Comparison of ENCODE assay signal across 8 mouse cellular contexts in the genomic region with DNA sequence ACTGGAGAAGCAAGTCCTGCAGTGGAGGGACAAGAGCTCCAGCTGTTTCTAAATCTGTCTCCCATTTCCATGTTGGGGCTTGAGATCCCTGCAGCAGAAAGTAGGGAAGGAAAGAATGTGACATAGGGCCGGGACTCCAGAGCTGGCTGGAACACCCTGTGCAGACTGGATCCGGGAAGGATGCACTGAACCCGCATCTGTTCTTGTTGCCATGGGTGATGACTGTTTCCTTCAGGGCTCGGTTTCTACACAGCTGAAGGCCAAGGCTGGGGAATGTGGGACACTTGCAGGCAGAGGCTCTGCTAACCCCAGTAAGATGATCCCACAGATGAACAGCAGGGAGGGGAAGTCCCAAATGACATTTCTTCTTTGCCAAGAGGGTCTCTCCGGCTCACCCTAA. TPM values are rescaled to one million over a fixed set of nuclear protein-coding genes. Genes with fewer than 3 reads are reported as not detected.
DNase-seq lines count a peak whose midpoint lies in the region; ATAC-seq and TF ChIP-seq lines count a peak whose summit lies in the region.
"Had no signal": no experiment of that assay in that cellular context is flagged by ENCODE, and none has a peak within 500 bp of the region (broad histone marks: within the 10 kb centered on the region; RNA-seq: fewer than 3 reads in every experiment).

No protein-coding gene starts in this region.

- no peak for TF ChIP-seq CTCF in kidney, postnatal 0 days (IDR thresholded peaks at IDR 0.05; ENCODE audit: low read depth)

- DNase-seq in kidney, postnatal 0 days (ENCODE audit: low spot score), result peak; percentile 56
- no peak for DNase-seq in kidney, adult 9 months
- peak; percentile 73 for DNase-seq in brain, adult 2 months (ENCODE audit: low read depth, low spot score)
- DNase-seq in lung, postnatal 10 days, result peak; percentile 47
- no peak for DNase-seq in thymus, postnatal 10 days (ENCODE audit: low spot score in 2 of 2)

- no peak overlapping the region for H3K9ac ChIP-seq in kidney, postnatal 0 days (ENCODE audit: low read depth, low read length)
- no peak overlapping the region for H3K9ac ChIP-seq in embryonic facial prominence, embryonic 15.5 days
- no peak overlapping the region for H3K9ac ChIP-seq in liver, embryonic 12.5 days

- no peaks in the 10 kb centered on the region for H3K4me1 ChIP-seq in kidney, postnatal 0 days (replicated peaks; ENCODE audit: insufficient read depth, low read length)
- H3K4me1 ChIP-seq in embryonic facial prominence, embryonic 15.5 days, result peaks cover 13% of the 10 kb centered on the region
- no peaks in the 10 kb centered on the region for H3K4me1 ChIP-seq in liver, embryonic 12.5 days

- no peak for ATAC-seq in kidney, postnatal 0 days (replicated peaks; ENCODE audit: low FRiP score, low read depth)
- ATAC-seq in embryonic facial prominence, embryonic 15.5 days (ENCODE audit: insufficient number of reproducible peaks, low FRiP score, low TSS enrichment, low read depth), result peak; percentile 78
- ATAC-seq in liver, embryonic 12.5 days, result no peak
- ATAC-seq: inflammation-experienced regulatory T-cells, adult 6 months had no signal

- no peaks in the 10 kb centered on the region for H3K27me3 ChIP-seq in kidney, postnatal 0 days (ENCODE audit: insufficient read depth, low read length)
- no peaks in the 10 kb centered on the region for H3K27me3 ChIP-seq in embryonic facial prominence, embryonic 15.5 days
- H3K27me3 ChIP-seq in liver, embryonic 12.5 days (replicated peaks), result peaks cover 7% of the 10 kb centered on the region

- WGBS in kidney, postnatal 0 days, result 40% methylated on average over 5 of the region's 5 CpGs
- 13% methylated on average over 5 of the region's 5 CpGs for WGBS in embryonic facial prominence, embryonic 15.5 days
- WGBS in liver, embryonic 12.5 days (ENCODE audit: insufficient replicate concordance), result 67% methylated on average over 5 of the region's 5 CpGs

- H3K27ac ChIP-seq in kidney, postnatal 0 days, result no peak overlapping the region
- peak overlapping the region; percentile 51; the same call in 1 of the 2 replicates for H3K27ac ChIP-seq in embryonic facial prominence, embryonic 15.5 days (replicated peaks)
- no peak overlapping the region for H3K27ac ChIP-seq in liver, embryonic 12.5 days

- H3K4me3 ChIP-seq in kidney, postnatal 0 days (replicated peaks; ENCODE audit: low read depth, low read length), result no peak overlapping the region
- H3K4me3 ChIP-seq in embryonic facial prominence, embryonic 15.5 days (replicated peaks), result no peak overlapping the region
- H3K4me3 ChIP-seq in liver, embryonic 12.5 days, result no peak overlapping the region

- H3K4me2 ChIP-seq in kidney, postnatal 0 days (ENCODE audit: low read length), result no peak overlapping the region
- no peak overlapping the region for H3K4me2 ChIP-seq in embryonic facial prominence, embryonic 15.5 days (replicated peaks)
- H3K4me2 ChIP-seq in liver, embryonic 12.5 days, result no peak overlapping the region

- H3K36me3 ChIP-seq in kidney, postnatal 0 days (ENCODE audit: insufficient read depth, low read length), result no peaks in the 10 kb centered on the region
- H3K36me3 ChIP-seq in embryonic facial prominence, embryonic 15.5 days, result no peaks in the 10 kb centered on the region
- H3K36me3 ChIP-seq in liver, embryonic 12.5 days, result no peaks in the 10 kb centered on the region

- H3K9me3 ChIP-seq in kidney, postnatal 0 days (replicated peaks; ENCODE audit: low read length), result no peaks in the 10 kb centered on the region
- no peaks in the 10 kb centered on the region for H3K9me3 ChIP-seq in embryonic facial prominence, embryonic 15.5 days (replicated peaks)
- H3K9me3 ChIP-seq in liver, embryonic 12.5 days (replicated peaks), result no peaks in the 10 kb centered on the region

RNA-seq across cellular contexts. Expression of a gene that starts 11.2 kb away (rescaled TPM):
- 33.7 and 38.7 TPM in 2 replicates for polyA plus RNA-seq in kidney, postnatal 0 days (2015; fragmentation: Nextera tagmentation; extraction: Ambion mirVana)
- polyA plus RNA-seq in embryonic facial prominence, embryonic 15.5 days (2015; fragmentation: Nextera tagmentation; extraction: Ambion mirVana), result 9.0 and 10.1 TPM in 2 replicates
- polyA plus RNA-seq in liver, embryonic 12.5 days (2016; fragmentation: Nextera tagmentation; extraction: Ambion mirVana), result 0.69 and 1.1 TPM in 2 replicates

RNA-seq across cellular contexts. Expression of a gene that starts 43.5 kb away (rescaled TPM):
- 4.2 and 5.1 TPM in 2 replicates for polyA plus RNA-seq in kidney, postnatal 0 days (2015; fragmentation: Nextera tagmentation; extraction: Ambion mirVana)
- 2.8 and 3.2 TPM in 2 replicates for polyA plus RNA-seq in embryonic facial prominence, embryonic 15.5 days (2015; fragmentation: Nextera tagmentation; extraction: Ambion mirVana)
- polyA plus RNA-seq in liver, embryonic 12.5 days (2016; fragmentation: Nextera tagmentation; extraction: Ambion mirVana), result 0.21 and 0.41 TPM in 2 replicates

Comparison
In these comparisons a context has a peak if more than half of its experiments do, and no peak if none do; other contexts are left out.
1. DNase-seq: peak in kidney, postnatal 0 days (single experiment), brain, adult 2 months (single experiment) and lung, postnatal 10 days (single experiment); none in kidney, adult 9 months (single experiment) and thymus, postnatal 10 days (0 of 2).